Mouse (Mus musculus): Measurements from ENCODE around the gene Lpin2.

DNA sequence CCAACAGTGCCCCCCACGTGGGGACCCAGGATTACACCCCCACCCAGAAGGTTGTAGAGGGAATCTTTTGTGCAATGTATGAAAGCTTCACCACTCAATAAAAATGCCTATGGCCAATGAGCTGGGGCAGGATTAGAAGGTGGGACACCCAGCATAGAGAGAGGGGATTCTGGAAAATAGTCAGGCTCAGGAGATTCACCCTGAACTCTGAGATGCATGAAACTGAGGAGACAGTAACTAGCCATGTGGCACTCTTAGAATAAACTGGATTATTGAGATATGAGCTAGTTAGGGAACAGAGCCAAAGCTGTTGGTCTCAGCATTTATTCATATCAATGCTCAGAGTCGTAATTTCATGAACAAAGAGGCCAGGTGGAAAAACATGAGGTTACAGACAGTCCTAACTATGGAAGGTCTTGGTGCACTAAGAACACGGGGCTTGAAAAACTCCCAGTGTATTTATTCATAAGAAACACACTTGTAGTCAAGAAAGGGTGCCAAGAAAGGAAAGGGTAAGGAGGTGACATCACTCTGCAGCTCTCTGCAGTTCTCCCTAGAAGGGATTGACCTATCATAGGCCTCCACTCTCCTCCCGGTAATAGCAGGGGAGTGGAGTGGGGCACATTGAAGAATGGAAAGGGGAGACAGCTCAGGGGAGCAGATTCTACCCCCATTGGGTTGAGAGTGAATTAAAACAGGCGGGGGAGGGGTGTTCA, 83.1 kb downstream of the Lpin2 start:
- no peak for TF ChIP-seq CTCF (IDR thresholded peaks at IDR 0.05 in 2 of 3, conservative IDR thresholded peaks at IDR 0.05 in 1 of 3; ENCODE audit: control insufficient read depth in 1 of 3, insufficient read depth in 1 of 3, low read depth in 2 of 3, low read length in 3 of 3, poor library complexity in 1 of 3, severe bottlenecking in 1 of 3)
- no peak for TF ChIP-seq ELF1 (IDR thresholded peaks at IDR 0.05; ENCODE audit: low read depth, low read length)
- peak; percentile 31; the same call in 1 of the 2 replicates for TF ChIP-seq TCF12 (IDR thresholded peaks at IDR 0.05; ENCODE audit: low read depth, low read length)
- TF ChIP-seq POLR2A (IDR thresholded peaks at IDR 0.05; ENCODE audit: control insufficient read depth in 1 of 2, insufficient read depth in 1 of 2, low read depth in 1 of 2, low read length in 2 of 2, poor library complexity in 1 of 2), result no peak; a peak in 2 of 4 replicates
- TF ChIP-seq POLR2AphosphoS5 (IDR thresholded peaks at IDR 0.05; ENCODE audit: borderline replicate concordance, low read depth, low read length), result no peak
- TF ChIP-seq MAFK (IDR thresholded peaks at IDR 0.05; ENCODE audit: borderline replicate concordance, low read depth, low read length), result no peak
- TF ChIP-seq JUND (IDR thresholded peaks at IDR 0.05; ENCODE audit: low read depth, low read length), result no peak
- TF ChIP-seq ZNF384 (IDR thresholded peaks at IDR 0.05; ENCODE audit: low read depth, low read length), result no peak
- no peak; the same call in 1 of the 2 replicates for TF ChIP-seq GATA1 (IDR thresholded peaks at IDR 0.05; ENCODE audit: low read depth, low read length)
- no peak; the same call in 1 of the 2 replicates for TF ChIP-seq TAL1 (IDR thresholded peaks at IDR 0.05; ENCODE audit: low read length)
- no peak for TF ChIP-seq RCOR1 (IDR thresholded peaks at IDR 0.05; ENCODE audit: low read depth, low read length)
- no peak for TF ChIP-seq CHD2 (IDR thresholded peaks at IDR 0.05; ENCODE audit: low read length)
- TF ChIP-seq USF1 (IDR thresholded peaks at IDR 0.05; ENCODE audit: low read depth, low read length), result no peak
- no peak for TF ChIP-seq KAT2A (conservative IDR thresholded peaks at IDR 0.05; ENCODE audit: low read depth, low read length)
